Mouse (Mus musculus) intestine, postnatal 0 days (tissue): ENCODE measurements at regions not wholly inside any gene's neighbourhood (a gene's known extent, or its start where the extent isn't known, plus 50 kb on each side); places are given as distances from the start of the nearest gene placed in this dataset.
A peak's percentile ranks its signal among the peaks of the same experiment; 100 is the strongest.

Experiments
- ATAC-seq: fragments of 200-750 bp; cut with Nextera tagmentation; 2 replicates; pipeline ENCODE4 v1.8.0; 2017; ENCODE audit warnings: mild to moderate bottlenecking, moderate TSS enrichment, moderate library complexity
- H3K27ac ChIP-seq: fragments of 300-500 bp; sonication (generic); 2 replicates; pipeline ENCODE4 v1.5.1; 2014; ENCODE audit warnings: mild to moderate bottlenecking, low read depth, low read length, moderate library complexity
- H3K27me3 ChIP-seq: fragments of 300-500 bp; sonication (generic); replicated peaks from 2 replicates; pipeline ENCODE4 v1.6.1; 2014; ENCODE audit warnings: low read length, mixed read lengths; ENCODE audit not compliant: control insufficient read depth, insufficient read depth
- H3K36me3 ChIP-seq: fragments of 300-500 bp; sonication (generic); 2 replicates; pipeline ENCODE4 v1.6.1; 2014; ENCODE audit warnings: mild to moderate bottlenecking, moderate library complexity; ENCODE audit not compliant: control insufficient read depth, insufficient read depth
- H3K4me1 ChIP-seq: fragments of 300-500 bp; sonication (generic); replicated peaks from 2 replicates; pipeline ENCODE4 v1.6.1; 2014; ENCODE audit warnings: antibody characterized with exemption, low read length, mixed read lengths; ENCODE audit not compliant: control insufficient read depth, insufficient read depth
- H3K4me2 ChIP-seq: fragments of 300-500 bp; sonication (generic); replicated peaks from 2 replicates; pipeline ENCODE4 v1.6.1; 2014; ENCODE audit warnings: low read depth, mild to moderate bottlenecking, moderate library complexity
- H3K4me3 ChIP-seq: fragments of 300-500 bp; sonication (generic); 2 replicates; pipeline ENCODE4 v1.5.1; 2014; ENCODE audit warnings: low read depth, low read length
- H3K9ac ChIP-seq: fragments of 300-500 bp; sonication (generic); 2 replicates; pipeline ENCODE4 v1.6.1; 2014; ENCODE audit warnings: mild to moderate bottlenecking, low read depth, low read length
- H3K9me3 ChIP-seq: fragments of 300-500 bp; sonication (generic); 2 replicates; pipeline ENCODE4 v1.6.1; 2016; ENCODE audit warnings: mixed run types; ENCODE audit not compliant: control insufficient read depth
- CTCF ChIP-seq: sonication (generic); IDR thresholded peaks from 2 replicates; pipeline ENCODE4 v1.5.1; 2016; ENCODE audit warnings: low read depth, mild to moderate bottlenecking, control low read depth, antibody characterized with exemption, moderate library complexity
- WGBS: fragments of 180-500 bp; shearing (Covaris S2); extraction: QIAGEN DNeasy Blood & Tissue Kit; methylation state at CpG from one replicate; pipeline ENCODE4 v1.1.7; 2014; 5-methylcytosine and 5-hydroxymethylcytosine counted together

DNA sequence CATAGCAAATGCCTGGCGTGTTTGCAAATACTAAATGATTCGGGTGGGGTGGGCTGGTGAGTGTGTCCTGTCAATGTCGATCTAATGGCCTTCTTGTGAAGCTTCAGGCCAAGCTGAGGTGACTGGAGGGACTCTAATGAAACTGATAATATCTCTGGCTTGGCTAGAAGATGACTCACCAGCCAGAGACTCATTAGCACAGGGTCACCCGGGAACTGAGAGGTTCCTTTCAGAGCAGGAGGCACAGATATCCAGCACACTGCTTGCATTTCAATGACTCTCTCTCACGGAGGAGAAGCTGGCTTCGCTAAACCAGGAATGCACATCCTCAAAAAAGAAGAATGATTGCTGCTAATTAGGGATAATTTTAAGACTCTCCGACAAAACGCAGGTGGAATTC, 349.8 kb downstream of the Lpin1 start:
- WGBS: 59% methylated on average over 8 of the region's 8 CpGs

GRCm38 (mm10) chr12:16260501-16260900, 350.3 kb downstream of the Lpin1 start:
- no peak overlapping the region for H3K9ac ChIP-seq
- no peak for TF ChIP-seq CTCF
- no peaks in the 10 kb centered on the region for H3K36me3 ChIP-seq
- no peaks in the 10 kb centered on the region for H3K9me3 ChIP-seq
- no peaks in the 10 kb centered on the region for H3K4me1 ChIP-seq
- ATAC-seq: no peak
- H3K4me2 ChIP-seq: no peak overlapping the region
- WGBS: 73% methylated on average over 2 of the region's 2 CpGs
- H3K27ac ChIP-seq: no peak overlapping the region
- no peaks in the 10 kb centered on the region for H3K27me3 ChIP-seq
- H3K4me3 ChIP-seq: no peak overlapping the region

More for the DNA sequence above, 349.8 kb downstream of the Lpin1 start:
- H3K27ac ChIP-seq: no peak overlapping the region
- H3K4me2 ChIP-seq: no peak overlapping the region
- ATAC-seq: no peak
- no peaks in the 10 kb centered on the region for H3K9me3 ChIP-seq
- no peaks in the 10 kb centered on the region for H3K36me3 ChIP-seq
- no peak for TF ChIP-seq CTCF
- no peaks in the 10 kb centered on the region for H3K4me1 ChIP-seq
- no peak overlapping the region for H3K9ac ChIP-seq
- no peaks in the 10 kb centered on the region for H3K27me3 ChIP-seq
- no peak overlapping the region for H3K4me3 ChIP-seq

DNA sequence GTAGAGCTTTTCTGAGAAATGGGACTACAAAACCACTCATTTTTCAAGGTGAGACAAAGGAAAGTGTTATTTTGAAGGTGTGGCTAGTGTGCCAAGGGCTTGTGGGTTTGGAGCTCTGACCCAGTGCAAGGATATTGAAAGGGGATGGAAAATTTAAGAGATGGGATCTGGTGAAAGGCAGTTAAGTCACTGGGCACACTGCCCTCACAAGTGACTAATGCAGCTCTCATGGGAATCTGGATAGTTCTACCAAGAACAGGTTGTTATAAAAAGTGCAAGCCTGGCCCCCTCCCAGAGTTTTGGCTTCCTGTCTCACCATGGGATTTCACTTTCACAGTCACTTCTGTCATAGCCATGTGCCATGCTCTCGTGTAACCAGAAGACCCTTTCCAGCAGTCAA, 360.1 kb downstream of the Lpin1 start:
- H3K4me1 ChIP-seq: no peaks in the 10 kb centered on the region
- 84% methylated on average over 1 of the region's 1 CpGs for whole genome bisulfite sequencing
- ATAC-seq: no peak
- no peaks in the 10 kb centered on the region for H3K36me3 ChIP-seq
- no peak overlapping the region for H3K27ac ChIP-seq
- no peaks in the 10 kb centered on the region for H3K27me3 ChIP-seq
- H3K9me3 ChIP-seq: no peaks in the 10 kb centered on the region
- H3K4me2 ChIP-seq: no peak overlapping the region
- no peak overlapping the region for H3K9ac ChIP-seq
- TF ChIP-seq CTCF: no peak
- H3K4me3 ChIP-seq: no peak overlapping the region

GRCm38 (mm10) chr12:16250096-16250495, 360.7 kb downstream of the Lpin1 start:
- no peaks in the 10 kb centered on the region for H3K27me3 ChIP-seq
- H3K9ac ChIP-seq: no peak overlapping the region
- no peak overlapping the region for H3K4me2 ChIP-seq
- H3K4me1 ChIP-seq: no peaks in the 10 kb centered on the region
- no peak overlapping the region for H3K27ac ChIP-seq
- no peaks in the 10 kb centered on the region for H3K9me3 ChIP-seq
- ATAC-seq: no peak
- WGBS: 91% methylated on average over 5 of the region's 5 CpGs
- no peaks in the 10 kb centered on the region for H3K36me3 ChIP-seq
- no peak overlapping the region for H3K4me3 ChIP-seq
- no peak for TF ChIP-seq CTCF

DNA sequence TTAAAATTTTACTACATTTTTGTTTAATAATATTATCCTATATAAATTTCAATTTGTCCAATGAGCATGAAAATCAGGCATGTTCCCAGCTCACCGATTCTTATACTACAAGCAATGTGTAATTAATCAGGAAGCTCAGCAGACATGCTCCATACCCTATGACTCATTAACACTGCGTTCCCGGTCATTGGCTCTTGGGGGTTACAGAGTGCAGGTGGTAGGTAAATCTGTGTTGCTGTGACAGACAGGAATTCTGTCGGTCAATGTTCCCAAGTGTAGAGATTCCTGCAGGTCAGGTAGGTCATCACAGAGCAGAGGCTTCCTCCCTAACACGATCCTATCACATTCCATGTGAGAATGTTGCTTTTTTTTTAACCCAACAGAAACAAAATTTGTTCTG, 371.0 kb downstream of the Lpin1 start:
- H3K9ac ChIP-seq: no peak overlapping the region
- H3K27ac ChIP-seq: no peak overlapping the region
- 67% methylated on average over 5 of the region's 5 CpGs for WGBS
- TF ChIP-seq CTCF: no peak
- no peaks in the 10 kb centered on the region for H3K27me3 ChIP-seq
- ATAC-seq: no peak
- no peaks in the 10 kb centered on the region for H3K9me3 ChIP-seq
- no peaks in the 10 kb centered on the region for H3K36me3 ChIP-seq
- no peaks in the 10 kb centered on the region for H3K4me1 ChIP-seq
- H3K4me3 ChIP-seq: no peak overlapping the region
- H3K4me2 ChIP-seq: no peak overlapping the region

- no peaks in the 10 kb centered on the region for H3K9me3 ChIP-seq
- no peaks in the 10 kb centered on the region for H3K36me3 ChIP-seq
- H3K9ac ChIP-seq: no peak overlapping the region
- no peak for TF ChIP-seq CTCF
- no peak overlapping the region for H3K27ac ChIP-seq
- WGBS: 79% methylated on average over 5 of the region's 5 CpGs
- no peak overlapping the region for H3K4me2 ChIP-seq
- no peak overlapping the region for H3K4me3 ChIP-seq
- no peaks in the 10 kb centered on the region for H3K27me3 ChIP-seq
- H3K4me1 ChIP-seq: no peaks in the 10 kb centered on the region
- no peak for ATAC-seq
Observed at GRCm38 (mm10) chr12:16237498-16237897, 373.3 kb downstream of the Lpin1 start.

- H3K9ac ChIP-seq: no peak overlapping the region
- H3K4me3 ChIP-seq: no peak overlapping the region
- no peaks in the 10 kb centered on the region for H3K27me3 ChIP-seq
- no peaks in the 10 kb centered on the region for H3K36me3 ChIP-seq
- ATAC-seq: no peak
- no peaks in the 10 kb centered on the region for H3K4me1 ChIP-seq
- H3K27ac ChIP-seq: no peak overlapping the region
- no peak overlapping the region for H3K4me2 ChIP-seq
- no peaks in the 10 kb centered on the region for H3K9me3 ChIP-seq
- TF ChIP-seq CTCF: 0 out of 2 replicates have a peak, but pooled peaks have one; percentile 13
- 85% methylated on average over 3 of the region's 3 CpGs for WGBS
Observed at GRCm38 (mm10) chr12:16233559-16233958, 377.2 kb downstream of the Lpin1 start.
